Mouse (Mus musculus) MEL (cell line): Measurements from ENCODE around the gene Fars2. TPM values are rescaled to one million over a fixed set of nuclear protein-coding genes. Genes with fewer than 3 reads are reported as not detected.

Experiments used
- DNase-seq: peaks from one replicate; pipeline ENCODE4 v3.0.0; 2011; ENCODE audit warnings: low read depth, low spot score
- H3K27ac ChIP-seq: 2 replicates; pipeline ENCODE4 v1.5.1; 2012; ENCODE audit warnings: low read depth, mild to moderate bottlenecking, control low read depth, low read length, moderate library complexity; ENCODE audit not compliant: control insufficient read depth
- H3K27me3 ChIP-seq, 2 experiments: fragments of 150-350 bp in 1 of 2; sonication (generic) in 1 of 2; 2 replicates each; pipeline ENCODE4 v1.6.1; 2012; ENCODE audit warnings: low read length in 2 of 2, mild to moderate bottlenecking in 2 of 2, improper control_type of control experiment in 1 of 2, moderate library complexity in 1 of 2; ENCODE audit not compliant: insufficient read depth in 2 of 2, control insufficient read depth in 1 of 2
- H3K36me3 ChIP-seq, 2 experiments: 2 replicates each; pipeline ENCODE4 v1.6.1; 2012 to 2014; ENCODE audit warnings: low read length in 2 of 2, improper control_type of control experiment in 1 of 2, inconsistent platforms in 1 of 2, mild to moderate bottlenecking in 1 of 2; ENCODE audit not compliant: insufficient read depth in 2 of 2, control insufficient read depth in 1 of 2
- H3K4me1 ChIP-seq, 2 experiments: fragments of 150-350 bp in 1 of 2; sonication (generic) in 1 of 2; 2 replicates each; pipeline ENCODE4 v1.6.1; 2012; ENCODE audit warnings: low read length in 2 of 2, improper control_type of control experiment in 1 of 2, mild to moderate bottlenecking in 1 of 2; ENCODE audit not compliant: insufficient read depth in 2 of 2, control insufficient read depth in 1 of 2
- H3K4me3 ChIP-seq, 2 experiments: fragments of 150-350 bp in 1 of 2; sonication (generic) in 1 of 2; 2 replicates each; pipeline ENCODE4 v1.5.1; 2012; ENCODE audit warnings: low read depth in 2 of 2, low read length in 2 of 2, mild to moderate bottlenecking in 2 of 2, moderate library complexity in 2 of 2, control low read depth in 1 of 2, improper control_type of control experiment in 1 of 2; ENCODE audit not compliant: control insufficient read depth in 1 of 2, insufficient read depth in 1 of 2
- H3K79me2 ChIP-seq: 2 replicates; pipeline ENCODE4 v1.6.1; 2012; ENCODE audit warnings: mild to moderate bottlenecking, low read length, moderate library complexity; ENCODE audit not compliant: control insufficient read depth, poor library complexity, insufficient read depth
- H3K9ac ChIP-seq: 2 replicates; pipeline ENCODE4 v1.6.1; 2012; ENCODE audit warnings: low read depth, mild to moderate bottlenecking, control low read depth, low read length, moderate library complexity; ENCODE audit not compliant: control insufficient read depth, poor library complexity, severe bottlenecking
- H3K9me3 ChIP-seq: fragments of 150-350 bp; sonication (generic); replicated peaks from 2 replicates; pipeline ENCODE4 v1.6.1; 2012; ENCODE audit warnings: mild to moderate bottlenecking, low read length, improper control_type of control experiment, moderate library complexity; ENCODE audit not compliant: insufficient read depth
- BHLHE40 ChIP-seq: IDR thresholded peaks from 2 replicates; pipeline ENCODE4 v1.6.1; 2012; ENCODE audit warnings: low read depth, mild to moderate bottlenecking, inconsistent platforms, low read length, improper control_type of control experiment, borderline replicate concordance
- CHD1 ChIP-seq: IDR thresholded peaks from 2 replicates; pipeline ENCODE4 v1.6.1; 2012; ENCODE audit warnings: low read depth, mild to moderate bottlenecking, inconsistent platforms, low read length, improper control_type of control experiment
- CHD2 ChIP-seq: IDR thresholded peaks from 2 replicates; pipeline ENCODE4 v1.6.1; 2011; ENCODE audit warnings: low read length, improper control_type of control experiment
- CTCF ChIP-seq, 3 experiments: IDR thresholded peaks in 2 of 3; conservative IDR thresholded peaks in 1 of 3; 2 replicates each; pipeline ENCODE4 v1.5.1; 2011 to 2012; ENCODE audit warnings: low read length in 3 of 3, low read depth in 2 of 3, mild to moderate bottlenecking in 2 of 3, improper control_type of control experiment in 1 of 3, inconsistent platforms in 1 of 3, mixed read lengths in 1 of 3, moderate library complexity in 1 of 3; ENCODE audit not compliant: control insufficient read depth in 1 of 3, insufficient read depth in 1 of 3, poor library complexity in 1 of 3, severe bottlenecking in 1 of 3
- ELF1 ChIP-seq: IDR thresholded peaks from 2 replicates; pipeline ENCODE4 v1.6.1; 2014; ENCODE audit warnings: low read depth, mild to moderate bottlenecking, inconsistent platforms, low read length, improper control_type of control experiment, moderate library complexity
- JUND ChIP-seq: IDR thresholded peaks from 2 replicates; pipeline ENCODE4 v1.6.1; 2011; ENCODE audit warnings: low read depth, mild to moderate bottlenecking, improper control_type of control experiment, low read length
- KAT2A ChIP-seq: conservative IDR thresholded peaks from 2 replicates; pipeline ENCODE4 v1.6.1; 2012; ENCODE audit warnings: low read depth, low read length, improper control_type of control experiment, inconsistent platforms
- MAFK ChIP-seq: IDR thresholded peaks from 2 replicates; pipeline ENCODE4 v1.6.1; 2011; ENCODE audit warnings: low read depth, mild to moderate bottlenecking, low read length, improper control_type of control experiment, borderline replicate concordance
- MAX ChIP-seq: IDR thresholded peaks from 2 replicates; pipeline ENCODE4 v1.6.1; 2011; ENCODE audit warnings: low read length, improper control_type of control experiment
- MAZ ChIP-seq: IDR thresholded peaks from 2 replicates; pipeline ENCODE4 v1.6.1; 2012; ENCODE audit warnings: low read depth, mild to moderate bottlenecking, inconsistent platforms, low read length, improper control_type of control experiment
- MEF2A ChIP-seq: IDR thresholded peaks from 2 replicates; pipeline ENCODE4 v1.6.1; 2014; ENCODE audit warnings: low read depth, mild to moderate bottlenecking, inconsistent platforms, low read length, improper control_type of control experiment; ENCODE audit not compliant: poor library complexity, insufficient replicate concordance, severe bottlenecking; ENCODE audit errors: extremely low read depth
- NELFE ChIP-seq: IDR thresholded peaks from 2 replicates; pipeline ENCODE4 v1.6.1; 2011; ENCODE audit warnings: low read depth, low read length, improper control_type of control experiment
- POLR2AphosphoS2 ChIP-seq: IDR thresholded peaks from 2 replicates; pipeline ENCODE4 v1.6.1; 2011; ENCODE audit warnings: low read length, improper control_type of control experiment
- POLR2AphosphoS5 ChIP-seq: IDR thresholded peaks from 2 replicates; pipeline ENCODE4 v1.6.1; 2012; ENCODE audit warnings: low read depth, borderline replicate concordance, mild to moderate bottlenecking, inconsistent platforms, low read length, moderate library complexity, mixed read lengths
- RAD21 ChIP-seq: IDR thresholded peaks from 2 replicates; pipeline ENCODE4 v1.6.1; 2011; ENCODE audit warnings: mild to moderate bottlenecking, low read depth, low read length, improper control_type of control experiment
- RCOR1 ChIP-seq: IDR thresholded peaks from 2 replicates; pipeline ENCODE4 v1.6.1; 2012; ENCODE audit warnings: low read depth, mild to moderate bottlenecking, inconsistent platforms, low read length, improper control_type of control experiment
- SMC3 ChIP-seq: IDR thresholded peaks from 2 replicates; pipeline ENCODE4 v1.6.1; 2011; ENCODE audit warnings: low read depth, low read length, improper control_type of control experiment
- TCF12 ChIP-seq: IDR thresholded peaks from 2 replicates; pipeline ENCODE4 v1.6.1; 2014; ENCODE audit warnings: low read depth, mild to moderate bottlenecking, inconsistent platforms, low read length, improper control_type of control experiment, moderate library complexity
- UBTF ChIP-seq: IDR thresholded peaks from 2 replicates; pipeline ENCODE4 v1.6.1; 2012; ENCODE audit warnings: low read depth, mild to moderate bottlenecking, inconsistent platforms, low read length, improper control_type of control experiment, moderate library complexity, borderline replicate concordance; ENCODE audit not compliant: insufficient read depth
- USF1 ChIP-seq: IDR thresholded peaks from 2 replicates; pipeline ENCODE4 v1.6.1; 2014; ENCODE audit warnings: low read depth, mild to moderate bottlenecking, inconsistent platforms, low read length, improper control_type of control experiment, moderate library complexity
- USF2 ChIP-seq, 2 experiments: IDR thresholded peaks; 2 replicates each; pipeline ENCODE4 v1.6.1; 2011 to 2012; ENCODE audit warnings: improper control_type of control experiment in 2 of 2, low read length in 2 of 2, borderline replicate concordance in 1 of 2, inconsistent platforms in 1 of 2, low read depth in 1 of 2, mild to moderate bottlenecking in 1 of 2; ENCODE audit not compliant: insufficient read depth in 1 of 2
- ZNF384 ChIP-seq: IDR thresholded peaks from 2 replicates; pipeline ENCODE4 v1.6.1; 2012; ENCODE audit warnings: low read depth, mild to moderate bottlenecking, inconsistent platforms, low read length, improper control_type of control experiment
- polyA plus RNA-seq, 2 experiments: library from polyadenylated mRNA; stranded (reverse) in 1 of 2; unstranded in 1 of 2; fragments of >175 nt in 1 of 2; fragments of >200 nt in 1 of 2; gene quantifications; 2 replicates each; pipeline versions ENCODE4 v1.2.1 to v1.2.4; 2012; ENCODE audit warnings: low replicate concordance in 2 of 2, low read depth in 1 of 2; ENCODE audit not compliant: insufficient read length in 2 of 2, insufficient read depth in 1 of 2, missing spikeins in 1 of 2
- total RNA-seq: library from RNA; depleted of rRNA; stranded (reverse); fragments of 300-350 nt; gene quantifications from 2 replicates; pipeline ENCODE4 v1.2.3, GENCODE M21; 2012

The Fars2 gene
- total and polyA plus RNA-seq, 3 experiments: 32.6 to 39.2 TPM; not detected in 1

DNA sequence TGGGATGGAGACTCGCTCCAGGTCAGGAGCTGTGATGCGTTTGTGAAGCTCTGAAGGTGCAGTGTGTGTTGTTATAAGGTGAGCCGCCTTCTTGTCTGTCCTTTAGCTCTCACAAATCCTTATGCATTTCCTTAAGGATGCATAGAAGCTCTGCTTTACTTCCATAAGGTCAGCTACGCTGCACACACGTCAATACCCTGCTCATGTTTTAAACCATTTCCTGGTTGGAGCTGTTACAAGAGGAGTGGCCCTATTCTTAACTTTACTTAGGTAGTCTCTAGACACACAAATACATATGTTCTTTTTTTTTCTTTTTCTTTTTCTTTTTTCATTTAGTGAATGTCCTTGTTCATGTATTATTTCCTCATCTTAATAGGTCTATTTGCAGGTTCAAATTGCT, 22.5 kb downstream of the Fars2 start:
- 0 out of 4 replicates have a peak, but pooled peaks cover 0 to under 1% of the 10 kb centered on the region in 2 experiments for H3K4me1 ChIP-seq
- no peaks in the 10 kb centered on the region for H3K79me2 ChIP-seq
- no peaks in the 10 kb centered on the region for H3K27me3 ChIP-seq
- no peak overlapping the region for H3K9ac ChIP-seq
- H3K27ac ChIP-seq: no peak overlapping the region
- no peak for DNase-seq
- H3K4me3 ChIP-seq: no peak overlapping the region
- H3K36me3 ChIP-seq: peaks cover 0 to 8% of the 10 kb centered on the region in 2 experiments; a peak in 2 of 4 replicates
- TF ChIP-seq CHD2 (no peak), TCF12 (no peak), UBTF (no peak), ELF1 (no peak), USF1 (no peak), CTCF (IDR thresholded peaks at IDR 0.05 in 2 of 3, conservative IDR thresholded peaks at IDR 0.05 in 1 of 3; ENCODE audit: control insufficient read depth in 1 of 3, insufficient read depth in 1 of 3, low read depth in 2 of 3, low read length in 3 of 3, poor library complexity in 1 of 3, severe bottlenecking in 1 of 3) (no peak), MAZ (no peak), POLR2AphosphoS5 (no peak), NELFE (no peak), MAFK (no peak), KAT2A (no peak), BHLHE40 (no peak), RCOR1 (no peak), MEF2A (no peak), ZNF384 (no peak), JUND (no peak), MAX (no peak), CHD1 (no peak)
- TF ChIP-seq, all 39 proteins: peak for 0
- no peaks in the 10 kb centered on the region for H3K9me3 ChIP-seq

DNA sequence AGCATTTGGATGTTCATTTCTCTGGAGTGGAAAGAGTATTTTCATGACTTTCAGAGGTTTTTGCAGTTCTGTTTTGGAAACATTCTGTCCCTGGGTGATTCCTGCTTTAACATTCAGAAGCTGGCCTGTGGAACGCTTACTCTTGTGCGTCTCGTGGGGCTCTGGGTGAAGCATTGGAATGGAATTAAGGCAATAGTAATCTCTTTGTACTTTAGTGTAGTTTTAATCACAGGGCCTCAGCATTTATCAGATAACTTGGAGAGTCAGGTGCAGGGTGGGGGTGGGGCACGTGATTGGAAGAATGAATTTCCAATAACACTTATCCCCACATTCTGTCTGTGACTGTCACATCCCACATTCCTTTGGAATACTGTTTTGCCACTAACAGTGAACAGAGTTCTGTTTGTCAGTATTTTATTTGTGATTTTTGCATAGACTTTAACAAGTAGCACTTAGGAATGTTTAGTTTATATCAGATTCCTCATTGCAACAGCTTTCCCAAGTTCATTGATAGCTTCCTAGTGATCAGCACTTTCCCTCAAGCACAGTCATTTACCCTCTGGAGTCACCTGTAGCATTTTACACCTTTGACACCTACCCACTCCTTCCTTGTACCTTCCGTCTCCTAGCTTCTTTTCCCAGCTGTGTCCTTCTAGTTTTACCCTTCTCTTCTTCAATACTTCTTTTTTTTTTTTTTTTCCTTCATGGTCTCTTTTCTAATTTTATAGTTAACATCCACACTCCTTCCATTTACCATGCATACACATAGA, 23.2 kb downstream of the Fars2 start:
- H3K9me3 ChIP-seq: no peaks in the 10 kb centered on the region
- no peak for TF ChIP-seq ZNF384
- TF ChIP-seq SMC3: no peak
- no peak for TF ChIP-seq CTCF (IDR thresholded peaks at IDR 0.05 in 2 of 3, conservative IDR thresholded peaks at IDR 0.05 in 1 of 3; ENCODE audit: control insufficient read depth in 1 of 3, insufficient read depth in 1 of 3, low read depth in 2 of 3, low read length in 3 of 3, poor library complexity in 1 of 3, severe bottlenecking in 1 of 3)
- no peak for TF ChIP-seq POLR2AphosphoS2
- TF ChIP-seq MAZ: no peak
- TF ChIP-seq RAD21: no peak
- no peak for TF ChIP-seq ELF1
- TF ChIP-seq USF2 (IDR thresholded peaks at IDR 0.05; ENCODE audit: borderline replicate concordance in 1 of 2, insufficient read depth in 1 of 2, low read depth in 1 of 2, low read length in 2 of 2): no peak
- no peak for TF ChIP-seq TCF12

More for the DNA sequence above, 23.2 kb downstream of the Fars2 start:
- Histone ChIP-seq H3K27ac (no peak overlapping the region), H3K4me3 (no peak overlapping the region), H3K4me1 (no peaks in the 10 kb centered on the region), H3K9ac (no peak overlapping the region), H3K36me3 (peaks cover 0 to 6% of the 10 kb centered on the region in 2 experiments; a peak in 2 of 4 replicates), H3K27me3 (no peaks in the 10 kb centered on the region), H3K79me2 (no peaks in the 10 kb centered on the region)
- no peak for DNase-seq
